Mouse (Mus musculus): Measurements from ENCODE around the gene Fancc. TPM values are rescaled to one million over a fixed set of nuclear protein-coding genes. Genes with fewer than 3 reads are reported as not detected.
A peak's percentile ranks its signal among the peaks of the same experiment; 100 is the strongest.

Gene Fancc
- polyA plus RNA-seq, 1 experiment from 2014 or later, result 26.7 TPM

DNA sequence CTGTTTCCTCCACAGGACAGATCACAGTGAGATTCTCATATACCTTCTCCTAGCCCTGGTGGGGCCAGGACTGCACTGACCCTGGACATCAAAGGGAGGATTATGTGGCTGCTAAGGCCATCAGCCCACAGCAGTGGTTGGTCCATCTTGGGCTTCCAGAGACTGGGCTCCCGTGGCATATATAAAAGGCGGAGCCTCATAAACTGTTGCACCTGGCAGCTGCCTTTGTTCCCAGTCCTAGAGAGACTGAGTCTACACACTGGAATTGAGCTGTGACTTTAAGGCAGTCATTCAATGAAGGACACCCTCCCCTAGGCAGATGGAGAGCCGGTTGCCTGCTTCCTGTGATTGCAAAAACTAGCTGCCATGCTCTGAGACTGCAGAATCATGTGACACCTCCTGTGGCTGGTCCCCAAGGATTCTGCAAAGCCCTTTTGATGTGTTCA lies 195.3 kb downstream of the Fancc start:
- no peaks in the 10 kb centered on the region for H3K9me3 ChIP-seq (replicated peaks)
- DNase-seq (ENCODE audit: low spot score), result no peak
- H3K36me3 ChIP-seq, result peaks cover 87% of the 10 kb centered on the region
- H3K4me3 ChIP-seq, result no peak overlapping the region
- 64% methylated on average over 3 of the region's 3 CpGs for WGBS
- no peak overlapping the region; the same call in none of the 2 replicates for H3K27ac ChIP-seq (replicated peaks)
- peaks cover 31% of the 10 kb centered on the region for H3K4me1 ChIP-seq
- H3K27me3 ChIP-seq (ENCODE audit: low read depth, poor library complexity, severe bottlenecking), result no peaks in the 10 kb centered on the region

DNA sequence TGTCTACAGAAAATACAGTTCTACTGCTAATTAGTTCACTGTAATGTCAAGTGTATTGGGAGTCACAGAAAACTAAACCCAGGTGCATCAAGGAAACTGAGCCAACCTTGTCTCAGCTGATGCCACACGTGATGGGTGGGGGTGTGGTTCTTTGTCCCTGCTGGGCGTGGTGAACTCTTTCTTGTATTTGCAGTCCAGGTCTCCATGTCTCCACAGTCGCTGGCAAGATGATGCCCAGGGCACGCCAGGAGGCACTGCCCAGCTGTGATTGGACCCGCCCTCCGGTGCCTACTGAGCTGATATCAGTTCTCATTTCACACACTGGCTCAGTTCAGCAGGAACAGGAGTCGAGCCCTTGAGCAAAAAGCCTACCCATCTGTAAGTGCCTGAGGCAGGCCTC lies 196.1 kb downstream of the Fancc start:
- Histone ChIP-seq H3K36me3 (peaks cover 92% of the 10 kb centered on the region), H3K4me3 (no peak overlapping the region), H3K27me3 (ENCODE audit: low read depth, poor library complexity, severe bottlenecking) (peaks cover 6% of the 10 kb centered on the region; the same call in 1 of the 2 replicates), H3K4me1 (peaks cover 31% of the 10 kb centered on the region), H3K9me3 (replicated peaks) (no peaks in the 10 kb centered on the region), H3K27ac (replicated peaks) (no peak overlapping the region)
- 85% methylated on average over 7 of the region's 7 CpGs for WGBS
- no peak for DNase-seq (ENCODE audit: low spot score)

DNA sequence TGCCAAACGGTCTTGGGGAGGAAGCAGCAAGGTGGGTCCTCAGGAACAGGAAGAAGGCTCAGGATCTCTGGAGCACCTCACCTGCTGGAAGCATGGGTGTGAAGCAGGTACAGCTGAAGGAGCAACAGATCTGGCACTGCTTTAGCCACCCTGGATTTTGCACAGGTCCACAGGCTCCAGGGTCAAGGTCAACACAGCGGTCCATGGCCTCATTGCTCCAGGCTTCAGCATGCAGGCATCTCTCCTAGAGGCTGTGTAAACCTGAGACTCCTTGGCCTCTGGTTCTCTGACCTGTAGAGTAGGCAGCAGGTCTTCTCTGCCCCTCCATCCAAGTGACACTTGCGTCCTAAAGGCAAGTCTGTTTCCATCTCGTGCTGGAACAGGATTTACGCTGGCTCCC lies 198.1 kb downstream of the Fancc start:
- DNase-seq (ENCODE audit: low spot score), result no peak
- WGBS, result 92% methylated on average over 5 of the region's 5 CpGs
- H3K4me1 ChIP-seq, result peaks cover 39% of the 10 kb centered on the region
- H3K27ac ChIP-seq (replicated peaks), result no peak overlapping the region
- peaks cover 78% of the 10 kb centered on the region for H3K36me3 ChIP-seq
- peaks cover 6% of the 10 kb centered on the region; the same call in 1 of the 2 replicates for H3K27me3 ChIP-seq (ENCODE audit: low read depth, poor library complexity, severe bottlenecking)
- no peaks in the 10 kb centered on the region for H3K9me3 ChIP-seq (replicated peaks)
- H3K4me3 ChIP-seq, result no peak overlapping the region

DNA sequence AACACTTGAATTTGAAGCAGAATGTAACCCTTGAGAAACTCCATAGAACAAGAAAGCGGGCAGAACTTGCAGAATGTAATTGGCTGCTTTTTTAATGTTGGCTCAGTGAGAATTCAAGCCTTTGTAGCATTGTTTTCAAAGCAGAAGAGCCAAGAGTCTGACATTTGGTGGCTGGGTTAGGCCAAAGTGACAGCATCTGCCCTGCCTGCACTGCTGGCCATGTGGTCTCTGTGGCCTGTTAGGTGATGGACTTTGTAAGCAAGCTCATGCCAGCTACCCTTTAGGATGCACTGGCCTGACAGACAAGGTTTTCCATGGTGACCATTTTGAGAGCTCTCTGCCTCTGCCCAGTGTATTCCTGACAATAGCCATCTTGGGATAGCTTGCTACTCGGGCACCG lies 199.1 kb downstream of the Fancc start:
- no peak overlapping the region for H3K4me3 ChIP-seq
- peaks cover 68% of the 10 kb centered on the region for H3K36me3 ChIP-seq
- H3K27ac ChIP-seq (replicated peaks), result no peak overlapping the region
- H3K4me1 ChIP-seq, result peaks cover 45% of the 10 kb centered on the region
- DNase-seq (ENCODE audit: low spot score), result no peak
- peaks cover 6% of the 10 kb centered on the region; the same call in 1 of the 2 replicates for H3K27me3 ChIP-seq (ENCODE audit: low read depth, poor library complexity, severe bottlenecking)
- no peaks in the 10 kb centered on the region for H3K9me3 ChIP-seq (replicated peaks)
- 88% methylated on average over 3 of the region's 3 CpGs for WGBS

DNA sequence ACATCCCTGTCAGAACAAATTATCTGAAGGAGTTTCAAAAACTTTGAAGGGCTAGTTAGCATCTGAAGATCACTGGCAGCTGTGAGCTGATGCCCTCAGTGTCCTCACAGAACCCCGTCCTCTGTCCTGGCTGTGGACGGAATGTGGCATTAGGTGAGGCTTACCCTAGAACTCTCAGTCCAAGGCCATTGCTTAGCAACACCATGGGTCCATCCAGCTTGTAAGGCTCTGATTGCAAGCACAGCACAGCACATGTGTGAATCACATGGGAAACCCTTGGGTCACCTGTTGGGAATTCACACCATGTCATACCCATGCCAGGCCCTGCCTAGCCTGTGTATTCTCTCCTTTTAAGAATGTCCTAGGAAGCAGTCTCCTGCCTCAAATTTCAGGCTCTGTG lies 200.1 kb downstream of the Fancc start:
- 94% methylated on average over 2 of the region's 2 CpGs for WGBS
- H3K4me3 ChIP-seq, result no peak overlapping the region
- no peaks in the 10 kb centered on the region for H3K9me3 ChIP-seq (replicated peaks)
- DNase-seq (ENCODE audit: low spot score), result no peak
- peaks cover 39% of the 10 kb centered on the region for H3K4me1 ChIP-seq
- H3K27ac ChIP-seq (replicated peaks), result no peak overlapping the region
- H3K36me3 ChIP-seq, result peaks cover 60% of the 10 kb centered on the region
- peaks cover 6% of the 10 kb centered on the region; the same call in 1 of the 2 replicates for H3K27me3 ChIP-seq (ENCODE audit: low read depth, poor library complexity, severe bottlenecking)

DNA sequence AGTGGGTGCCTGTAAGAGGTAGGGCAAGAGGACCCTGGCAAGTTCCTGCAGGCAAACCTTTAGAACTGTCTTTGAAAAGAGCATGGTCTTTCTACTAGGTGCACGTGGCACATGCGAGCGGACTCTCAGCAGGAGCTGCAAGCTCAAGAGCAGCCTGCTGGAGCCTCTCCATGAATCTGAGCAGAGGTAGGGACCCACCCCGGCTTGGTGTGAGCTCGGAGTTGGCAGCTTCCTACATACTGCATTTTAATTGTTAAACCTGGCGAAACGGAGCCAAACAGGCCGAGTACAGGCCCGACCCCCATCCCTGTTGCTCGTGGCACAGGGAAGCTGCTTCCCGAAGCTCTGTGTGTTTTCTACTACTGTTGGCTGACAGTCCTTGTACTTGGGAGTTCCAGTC lies 200.8 kb downstream of the Fancc start:
- no peaks in the 10 kb centered on the region for H3K9me3 ChIP-seq (replicated peaks)
- no peak overlapping the region for H3K27ac ChIP-seq (replicated peaks)
- peaks cover 53% of the 10 kb centered on the region for H3K36me3 ChIP-seq
- 92% methylated on average over 11 of the region's 11 CpGs for WGBS
- DNase-seq (ENCODE audit: low spot score), result no peak
- H3K4me1 ChIP-seq, result peaks cover 32% of the 10 kb centered on the region
- peaks cover 6% of the 10 kb centered on the region; the same call in 1 of the 2 replicates for H3K27me3 ChIP-seq (ENCODE audit: low read depth, poor library complexity, severe bottlenecking)
- no peak overlapping the region for H3K4me3 ChIP-seq

DNA sequence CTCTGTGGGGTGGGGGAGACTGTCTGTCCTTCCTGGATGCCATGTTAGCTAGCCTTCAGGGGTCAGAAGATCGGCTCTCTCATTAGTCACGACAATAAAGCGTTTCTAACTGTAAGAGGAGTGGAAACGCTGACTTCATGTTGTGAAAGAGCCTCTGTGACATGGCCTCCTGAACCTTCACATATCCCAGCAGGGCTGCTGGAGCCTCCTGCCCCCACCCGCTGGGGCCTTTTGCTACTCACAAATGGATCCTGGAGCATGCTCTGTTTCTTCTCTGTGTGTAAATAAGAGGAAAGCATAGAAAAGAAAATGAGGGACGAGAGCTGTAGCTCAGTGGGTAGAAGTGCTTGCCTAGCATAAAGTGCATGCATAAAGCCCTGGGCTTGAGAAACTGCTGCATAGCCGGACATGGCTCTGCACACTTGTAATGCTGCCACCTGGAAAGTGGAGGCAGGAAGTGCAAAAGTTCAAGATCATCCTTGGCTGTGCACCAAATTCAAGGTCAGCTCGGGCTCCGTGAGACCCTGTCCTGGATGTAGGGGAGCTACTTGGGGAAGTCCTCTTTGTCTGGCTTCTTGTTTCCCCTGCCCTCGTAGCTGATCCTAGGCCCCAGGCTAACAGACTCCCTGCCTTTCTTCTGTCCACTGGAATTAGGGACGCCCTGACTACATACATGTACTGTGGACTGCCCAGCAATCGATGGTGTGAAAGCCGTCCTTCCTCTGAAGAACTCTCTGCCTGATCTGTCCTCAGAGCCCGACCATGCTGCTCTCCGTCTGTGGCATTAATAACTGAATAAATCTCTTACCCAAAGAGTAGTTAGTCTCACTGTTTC lies 202.5 kb downstream of the Fancc start:
- peak; percentile 31 for DNase-seq (ENCODE audit: low spot score)
- Histone ChIP-seq H3K36me3 (peaks cover 45% of the 10 kb centered on the region), H3K27me3 (ENCODE audit: low read depth, poor library complexity, severe bottlenecking) (peaks cover 6% of the 10 kb centered on the region; the same call in 1 of the 2 replicates), H3K9me3 (replicated peaks) (no peaks in the 10 kb centered on the region), H3K4me1 (peaks cover 32% of the 10 kb centered on the region), H3K4me3 (no peak overlapping the region), H3K27ac (replicated peaks) (peak overlapping the region; percentile 71)
- whole genome bisulfite sequencing, result 37% methylated on average over 15 of the region's 15 CpGs

DNA sequence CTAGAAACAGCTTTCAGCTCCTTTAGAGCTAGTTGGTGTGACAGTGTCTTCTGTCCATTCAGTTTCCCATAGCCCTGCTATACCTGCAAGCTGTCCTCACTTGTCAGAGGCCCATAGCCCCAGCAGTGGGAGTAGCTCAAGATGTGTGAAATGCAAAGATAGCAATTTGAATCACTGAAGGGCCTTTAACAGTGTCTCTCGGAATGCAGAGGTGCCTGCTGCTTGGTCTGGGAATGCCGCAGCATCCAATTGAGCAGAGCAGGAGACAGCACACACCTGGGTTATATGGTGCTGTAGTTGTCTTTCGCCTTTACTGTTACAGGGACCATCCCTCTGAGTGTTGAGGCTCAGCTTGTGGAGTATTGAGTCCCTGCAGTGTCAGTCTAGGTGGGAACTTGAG lies 203.4 kb downstream of the Fancc start:
- no peaks in the 10 kb centered on the region for H3K9me3 ChIP-seq (replicated peaks)
- peak overlapping the region; percentile 71; the same call in 1 of the 2 replicates for H3K27ac ChIP-seq (replicated peaks)
- no peak for DNase-seq (ENCODE audit: low spot score)
- H3K27me3 ChIP-seq (ENCODE audit: low read depth, poor library complexity, severe bottlenecking), result peaks cover 6% of the 10 kb centered on the region; the same call in 1 of the 2 replicates
- no peak overlapping the region for H3K4me3 ChIP-seq
- WGBS, result 59% methylated on average over 3 of the region's 3 CpGs
- peaks cover 37% of the 10 kb centered on the region for H3K36me3 ChIP-seq
- peaks cover 32% of the 10 kb centered on the region for H3K4me1 ChIP-seq

DNA sequence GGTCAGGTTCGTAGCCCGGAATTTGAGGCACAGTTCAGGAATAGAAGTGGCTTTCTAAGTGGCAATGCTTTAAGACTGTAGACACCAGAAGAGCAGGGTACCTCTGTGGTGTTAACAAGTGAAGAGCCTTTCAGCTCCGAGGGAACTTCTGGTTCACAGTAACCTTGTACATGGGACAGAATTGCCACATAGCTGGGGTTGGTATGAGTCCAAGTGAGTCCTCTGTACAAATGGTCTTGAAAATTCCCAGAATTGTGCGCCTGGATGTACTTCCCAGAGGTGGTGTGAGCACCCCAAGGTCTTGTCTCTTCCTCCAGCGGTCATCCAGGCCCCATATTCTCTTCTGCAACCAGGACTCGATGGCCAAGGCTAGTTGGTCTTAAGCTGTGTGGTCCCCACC lies 206.1 kb downstream of the Fancc start:
- DNase-seq (ENCODE audit: low spot score), result no peak
- 94% methylated on average over 6 of the region's 6 CpGs for WGBS
- peaks cover 34% of the 10 kb centered on the region for H3K36me3 ChIP-seq

DNA sequence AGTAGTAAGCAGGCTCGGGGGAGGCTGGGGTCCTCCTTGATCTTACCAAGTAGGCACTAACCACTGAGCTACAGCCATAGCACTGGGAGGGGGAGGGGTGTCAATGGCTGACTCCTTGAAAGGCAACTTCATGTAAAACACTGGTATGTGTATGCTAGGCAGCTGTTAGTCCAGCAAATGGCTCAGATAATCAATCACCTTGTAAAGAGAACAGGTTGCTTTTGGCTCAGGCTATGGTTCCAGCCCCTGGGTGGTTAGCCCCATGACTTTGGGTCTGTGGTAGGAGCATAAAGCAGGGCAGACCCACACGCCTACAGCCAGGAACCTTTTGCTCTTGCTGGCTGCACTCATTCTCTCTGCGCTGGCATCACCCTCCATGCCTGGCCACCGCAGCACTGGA lies 207.0 kb downstream of the Fancc start:
- no peak for DNase-seq (ENCODE audit: low spot score)
- H3K9me3 ChIP-seq (replicated peaks), result no peaks in the 10 kb centered on the region
- peaks cover 27% of the 10 kb centered on the region for H3K4me1 ChIP-seq
- no peak overlapping the region for H3K4me3 ChIP-seq
- no peaks in the 10 kb centered on the region for H3K27me3 ChIP-seq (ENCODE audit: low read depth, poor library complexity, severe bottlenecking)
- 92% methylated on average over 4 of the region's 4 CpGs for WGBS
- H3K36me3 ChIP-seq, result peaks cover 41% of the 10 kb centered on the region
- H3K27ac ChIP-seq (replicated peaks), result no peak overlapping the region

More for the DNA sequence above, 206.1 kb downstream of the Fancc start:
- H3K9me3 ChIP-seq (replicated peaks), result no peaks in the 10 kb centered on the region
- no peak overlapping the region for H3K4me3 ChIP-seq
- no peaks in the 10 kb centered on the region for H3K27me3 ChIP-seq (ENCODE audit: low read depth, poor library complexity, severe bottlenecking)
- peaks cover 32% of the 10 kb centered on the region for H3K4me1 ChIP-seq
- H3K27ac ChIP-seq (replicated peaks), result no peak overlapping the region

DNA sequence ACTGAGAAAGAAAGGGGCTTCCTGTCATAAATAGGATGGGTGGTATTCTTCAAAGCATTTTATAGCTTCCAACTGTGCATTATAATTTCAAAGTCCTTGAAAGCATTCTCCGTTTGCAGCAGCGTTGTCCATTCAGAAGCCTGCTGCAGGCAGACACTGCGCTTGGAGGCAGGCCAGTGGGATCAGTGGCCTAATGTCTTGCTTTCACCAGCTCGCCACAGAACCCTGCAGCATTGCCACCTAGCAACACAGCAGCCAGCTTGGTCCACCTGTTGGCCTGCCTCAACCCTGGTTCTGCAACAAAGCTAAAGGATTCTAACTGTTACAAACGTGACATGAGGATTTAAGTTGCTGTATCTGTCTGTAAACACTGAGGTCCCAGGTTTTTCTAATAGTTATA lies 207.4 kb downstream of the Fancc start:
- Histone ChIP-seq H3K9me3 (replicated peaks) (no peaks in the 10 kb centered on the region), H3K27ac (replicated peaks) (no peak overlapping the region), H3K27me3 (ENCODE audit: low read depth, poor library complexity, severe bottlenecking) (no peaks in the 10 kb centered on the region), H3K36me3 (peaks cover 42% of the 10 kb centered on the region), H3K4me1 (peaks cover 22% of the 10 kb centered on the region), H3K4me3 (no peak overlapping the region)
- 88% methylated on average over 5 of the region's 5 CpGs for WGBS
- DNase-seq (ENCODE audit: low spot score), result no peak

DNA sequence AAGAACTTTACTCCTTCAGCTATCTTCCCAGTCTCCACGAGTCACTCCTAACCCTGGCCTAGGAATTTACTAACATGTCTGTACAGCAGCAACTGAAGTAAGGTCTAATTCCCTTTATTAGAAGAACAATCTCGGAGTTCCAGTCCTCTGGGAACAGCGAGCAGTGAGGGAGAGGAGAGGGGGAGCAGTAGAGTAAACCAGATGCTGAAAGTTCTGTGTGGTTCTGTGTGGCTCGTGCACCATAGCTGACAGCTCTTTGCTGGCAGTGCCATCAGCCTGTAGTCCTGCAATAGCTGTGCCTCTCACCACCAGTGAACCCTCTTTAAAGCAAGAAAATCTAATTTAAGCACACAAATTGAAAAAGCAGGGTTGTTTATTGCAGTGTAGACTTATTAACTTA lies 207.9 kb downstream of the Fancc start:
- Histone ChIP-seq H3K36me3 (peaks cover 42% of the 10 kb centered on the region), H3K27me3 (ENCODE audit: low read depth, poor library complexity, severe bottlenecking) (no peaks in the 10 kb centered on the region), H3K9me3 (replicated peaks) (no peaks in the 10 kb centered on the region), H3K4me1 (peaks cover 17% of the 10 kb centered on the region), H3K4me3 (no peak overlapping the region), H3K27ac (replicated peaks) (no peak overlapping the region)
- 77% methylated on average over 4 of the region's 4 CpGs for WGBS
- DNase-seq (ENCODE audit: low spot score), result no peak

DNA sequence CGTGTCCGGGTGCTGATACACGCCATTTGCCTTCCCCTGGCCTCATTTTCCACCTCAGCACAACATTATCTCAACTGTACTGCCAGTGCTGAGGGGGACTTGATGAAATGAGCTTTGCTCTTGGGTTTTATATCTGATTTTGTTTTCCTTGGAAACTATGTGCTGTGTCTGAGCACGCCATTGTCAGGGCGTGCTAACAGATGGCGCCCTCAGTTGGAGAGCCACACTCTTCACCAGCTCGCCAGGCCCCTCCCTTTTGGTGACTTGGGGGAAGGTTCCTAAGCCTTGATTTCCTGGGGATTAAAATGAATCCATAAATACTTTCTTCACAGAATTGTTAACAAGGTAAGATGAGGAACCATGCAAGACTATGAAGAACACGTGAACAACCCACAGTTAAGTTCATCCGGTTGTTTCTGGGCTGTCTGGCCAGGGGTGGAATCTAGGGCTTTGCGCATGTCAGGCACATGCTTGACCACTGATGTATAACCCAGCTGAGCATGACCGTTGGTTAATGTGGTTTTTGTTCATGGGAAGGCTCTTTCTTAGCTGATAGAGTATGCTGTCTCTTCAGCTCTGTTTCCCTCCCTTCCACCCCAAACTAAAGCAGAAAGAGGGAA lies 210.5 kb downstream of the Fancc start:
- no peak overlapping the region for H3K4me3 ChIP-seq
- H3K36me3 ChIP-seq, result peaks cover 52% of the 10 kb centered on the region
- H3K27ac ChIP-seq (replicated peaks), result no peak overlapping the region
- DNase-seq (ENCODE audit: low spot score), result no peak
- H3K4me1 ChIP-seq, result 0 out of 2 replicates have a peak, but pooled peaks cover 3% of the 10 kb centered on the region
- 88% methylated on average over 11 of the region's 11 CpGs for WGBS
- no peaks in the 10 kb centered on the region for H3K9me3 ChIP-seq (replicated peaks)
- no peaks in the 10 kb centered on the region for H3K27me3 ChIP-seq (ENCODE audit: low read depth, poor library complexity, severe bottlenecking)

Data from midbrain, embryonic 10.5 days (tissue).